ENCODE assay signal across 9 mouse cellular contexts in the genomic region with DNA sequence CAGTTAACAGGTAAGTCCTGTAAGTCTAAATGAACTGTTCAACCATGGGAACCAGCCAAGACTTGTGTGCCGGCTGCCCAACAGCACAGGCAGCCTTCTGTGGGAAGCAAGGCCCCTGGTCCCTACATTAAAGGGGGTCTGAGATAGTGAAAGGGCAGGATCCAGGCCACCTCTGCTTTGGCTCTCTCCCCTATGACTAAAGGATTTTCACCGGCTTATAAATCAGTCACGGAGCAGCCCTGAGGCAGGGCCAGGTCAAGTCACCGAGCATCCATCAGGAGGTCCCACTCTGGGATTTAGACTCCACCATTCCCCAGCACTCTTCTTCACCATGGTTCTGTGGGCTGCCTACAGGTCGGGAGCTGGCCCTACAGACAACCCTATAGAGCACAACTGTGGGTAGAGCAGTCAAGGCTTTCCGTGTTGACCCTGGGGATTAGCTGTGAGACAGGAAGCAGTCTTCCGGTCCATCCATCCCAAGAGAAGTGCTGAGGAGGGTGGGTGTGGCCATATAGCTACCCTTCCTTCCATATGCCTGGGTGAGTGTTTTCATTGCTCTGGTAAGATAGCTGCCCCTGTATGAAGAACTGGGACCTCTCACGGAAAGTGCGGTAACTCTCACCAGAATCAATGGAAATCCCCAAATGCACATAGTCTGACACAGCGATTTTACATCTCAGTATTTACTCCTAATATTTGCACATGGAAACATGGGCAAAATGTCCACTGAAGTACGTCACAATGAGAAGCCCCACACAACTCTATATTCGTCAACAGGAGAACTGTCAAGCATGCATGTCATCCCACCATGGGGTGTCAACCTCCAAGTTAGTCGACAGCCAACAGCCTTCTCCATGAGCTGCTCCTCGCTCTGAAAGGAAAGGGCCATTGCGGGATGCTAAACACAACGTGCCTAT. TPM values are rescaled to one million over a fixed set of nuclear protein-coding genes. Genes with fewer than 3 reads are reported as not detected.
DNase-seq lines count a peak whose midpoint lies in the region; ATAC-seq lines count a peak whose summit lies in the region.
"Had no signal": no experiment of that assay in that cellular context is flagged by ENCODE, and none has a peak within 500 bp of the region (broad histone marks: within the 10 kb centered on the region; RNA-seq: fewer than 3 reads in every experiment).

No protein-coding gene starts in this region.

- H3K4me3 ChIP-seq in hindbrain, embryonic 10.5 days: no peak overlapping the region; the same call in 1 of the 2 replicates
- H3K4me3 ChIP-seq in hindbrain, embryonic 14.5 days (replicated peaks; ENCODE audit: low read length): no peak overlapping the region
- no peak overlapping the region for H3K4me3 ChIP-seq in neural tube, embryonic 15.5 days (replicated peaks)
- no peak overlapping the region for H3K4me3 ChIP-seq in limb, embryonic 13.5 days
- H3K4me3 ChIP-seq: layer of hippocampus, adult 2 months had no signal

- no peaks in the 10 kb centered on the region for H3K36me3 ChIP-seq in hindbrain, embryonic 10.5 days
- no peaks in the 10 kb centered on the region for H3K36me3 ChIP-seq in hindbrain, embryonic 14.5 days (replicated peaks; ENCODE audit: control insufficient read depth, insufficient read depth)
- H3K36me3 ChIP-seq in neural tube, embryonic 15.5 days: no peaks in the 10 kb centered on the region
- peaks cover 8% of the 10 kb centered on the region for H3K36me3 ChIP-seq in limb, embryonic 13.5 days

- peak overlapping the region; percentile 31 for H3K27ac ChIP-seq in hindbrain, embryonic 10.5 days
- H3K27ac ChIP-seq in hindbrain, embryonic 14.5 days: no peak overlapping the region
- H3K27ac ChIP-seq in neural tube, embryonic 15.5 days (replicated peaks): no peak overlapping the region
- peak overlapping the region; percentile 78 for H3K27ac ChIP-seq in limb, embryonic 13.5 days
- H3K27ac ChIP-seq: layer of hippocampus, adult 2 months had no signal

- H3K4me1 ChIP-seq in hindbrain, embryonic 10.5 days (replicated peaks): peaks cover 98% of the 10 kb centered on the region
- peaks cover 65% of the 10 kb centered on the region for H3K4me1 ChIP-seq in hindbrain, embryonic 14.5 days (replicated peaks; ENCODE audit: control insufficient read depth, insufficient read depth, low read length)
- H3K4me1 ChIP-seq in neural tube, embryonic 15.5 days: peaks cover 80% of the 10 kb centered on the region
- peaks cover 91% of the 10 kb centered on the region for H3K4me1 ChIP-seq in limb, embryonic 13.5 days

- DNase-seq in hindbrain, embryonic 10.5 days (ENCODE audit: low spot score): peak; percentile 30
- no peak for DNase-seq in hindbrain, embryonic 14.5 days (ENCODE audit: low spot score)
- DNase-seq in neural tube, embryonic 10.5 days (ENCODE audit: extremely low spot score, low spot score): peak; percentile 54
- no peak for DNase-seq in adrenal gland, postnatal 14 days
- no peak for DNase-seq in frontal cortex, adult 2 months (ENCODE audit: extremely low spot score in 1 of 2, low spot score in 1 of 2)
- DNase-seq in ovary, adult 18-20 months (ENCODE audit: low spot score): no peak

- peaks cover 44% of the 10 kb centered on the region for H3K27me3 ChIP-seq in hindbrain, embryonic 10.5 days (ENCODE audit: insufficient read depth, poor library complexity, severe bottlenecking)
- H3K27me3 ChIP-seq in hindbrain, embryonic 14.5 days (ENCODE audit: control insufficient read depth, insufficient read depth, low read length): 0 out of 2 replicates have a peak, but pooled peaks cover 5% of the 10 kb centered on the region
- no peaks in the 10 kb centered on the region; the same call in 1 of the 2 replicates for H3K27me3 ChIP-seq in neural tube, embryonic 15.5 days (replicated peaks)
- H3K27me3 ChIP-seq in limb, embryonic 13.5 days: no peaks in the 10 kb centered on the region

- no peak overlapping the region for H3K4me2 ChIP-seq in hindbrain, embryonic 14.5 days (replicated peaks)
- H3K4me2 ChIP-seq in neural tube, embryonic 15.5 days: no peak overlapping the region
- peak overlapping the region; percentile 46 for H3K4me2 ChIP-seq in limb, embryonic 13.5 days (replicated peaks)

- H3K9me3 ChIP-seq in hindbrain, embryonic 10.5 days: no peaks in the 10 kb centered on the region
- H3K9me3 ChIP-seq in hindbrain, embryonic 14.5 days (ENCODE audit: control insufficient read depth, low read length): no peaks in the 10 kb centered on the region
- H3K9me3 ChIP-seq in neural tube, embryonic 15.5 days (replicated peaks): no peaks in the 10 kb centered on the region
- H3K9me3 ChIP-seq in limb, embryonic 13.5 days: no peaks in the 10 kb centered on the region

- 41% methylated on average over 16 of the region's 16 CpGs for WGBS in hindbrain, embryonic 10.5 days
- 44% methylated on average over 16 of the region's 16 CpGs for WGBS in hindbrain, embryonic 14.5 days
- WGBS in neural tube, embryonic 15.5 days: 49% methylated on average over 16 of the region's 16 CpGs
- 32% methylated on average over 16 of the region's 16 CpGs for WGBS in limb, embryonic 13.5 days

- H3K9ac ChIP-seq in hindbrain, embryonic 14.5 days: no peak overlapping the region
- H3K9ac ChIP-seq in neural tube, embryonic 15.5 days (replicated peaks): no peak overlapping the region
- H3K9ac ChIP-seq in limb, embryonic 13.5 days: no peak overlapping the region

- ATAC-seq in hindbrain, embryonic 14.5 days (ENCODE audit: low FRiP score): no peak
- no peak for ATAC-seq in neural tube, embryonic 15.5 days (ENCODE audit: low FRiP score)
- no peak for ATAC-seq in limb, embryonic 13.5 days (ENCODE audit: low FRiP score, low read depth)

RNA-seq across cellular contexts. Expression of gene Shb, which starts 40.3 kb away (rescaled TPM):
- polyA plus RNA-seq in hindbrain, embryonic 10.5 days (2016; fragmentation: Nextera tagmentation; extraction: Ambion mirVana): 3.2 and 3.7 TPM in 2 replicates
- 8.7 and 9.9 TPM in 2 replicates for polyA plus RNA-seq in hindbrain, embryonic 14.5 days (2014; fragmentation: Nextera tagmentation; extraction: Ambion mirVana)
- 3.9 and 4.7 TPM in 2 replicates for polyA plus RNA-seq in neural tube, embryonic 15.5 days (2015; fragmentation: Nextera tagmentation; extraction: Ambion mirVana)
- 3.9 TPM in 2 replicates for polyA plus RNA-seq in limb, embryonic 13.5 days (2015; fragmentation: Nextera tagmentation; extraction: Ambion mirVana)
- total RNA-seq in adrenal gland, postnatal 14 days (2021): 71.2 and 76.8 TPM in 2 replicates
- 16.0 and 20.0 TPM in 2 replicates for polyA plus RNA-seq in frontal cortex, adult 2 months (2012; rRNA removed)

Comparison
In these comparisons a context has a peak if more than half of its experiments do, and no peak if none do; other contexts are left out.
1. DNase-seq: peak in hindbrain, embryonic 10.5 days (single experiment) and neural tube, embryonic 10.5 days (single experiment); none in hindbrain, embryonic 14.5 days (single experiment), adrenal gland, postnatal 14 days (single experiment), frontal cortex, adult 2 months (0 of 2) and ovary, adult 18-20 months (single experiment).
2. H3K27ac ChIP-seq: peak in hindbrain, embryonic 10.5 days (single experiment) and limb, embryonic 13.5 days (single experiment); none in hindbrain, embryonic 14.5 days (single experiment) and neural tube, embryonic 15.5 days (single experiment).